Mouse (Mus musculus): ENCODE results near the gene Tmem104.

The Tmem104 gene

DNA sequence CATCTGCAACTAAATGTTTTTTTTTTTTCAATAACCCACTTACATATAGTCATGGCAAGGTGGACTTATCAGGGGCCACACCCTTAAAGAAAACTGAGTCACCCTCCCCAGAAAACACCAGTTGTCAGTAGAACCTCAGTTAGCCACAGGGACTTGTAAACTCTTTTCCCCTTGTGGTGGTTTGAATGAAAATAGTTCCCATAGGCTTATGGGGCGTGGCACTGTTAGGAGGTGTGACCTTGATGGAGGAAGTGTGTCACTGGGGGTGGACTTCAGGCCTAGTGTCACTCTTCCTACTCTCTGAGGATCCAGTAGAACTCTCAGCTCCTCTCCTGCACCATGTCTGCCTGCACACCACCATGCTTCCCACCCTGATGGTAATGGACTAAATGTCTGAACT lies 92.4 kb downstream of the Tmem104 start:
- DNase-seq (ENCODE audit: low spot score in 2 of 2) = no peak

DNA sequence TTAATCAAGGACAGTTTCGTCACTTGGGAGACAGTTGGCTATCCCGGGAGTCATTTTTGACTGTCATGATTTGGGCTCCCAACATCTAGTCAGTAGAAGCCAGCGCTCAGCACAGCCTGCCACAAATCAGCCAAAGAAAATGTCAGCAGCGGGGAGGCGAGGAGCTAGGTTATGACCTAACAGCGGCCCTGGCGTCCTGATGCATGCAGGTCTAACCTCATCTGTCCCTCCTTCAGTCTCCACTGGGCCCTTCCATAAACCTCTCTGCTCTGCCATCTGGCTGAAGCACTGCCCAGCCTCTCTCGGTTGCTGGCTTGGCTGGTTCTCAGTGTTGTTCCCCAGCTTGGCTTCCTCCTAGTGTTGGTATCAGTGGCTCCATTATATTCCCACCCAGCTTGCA lies 95.0 kb downstream of the Tmem104 start:
- DNase-seq (ENCODE audit: low spot score in 2 of 2) = no peak

DNA sequence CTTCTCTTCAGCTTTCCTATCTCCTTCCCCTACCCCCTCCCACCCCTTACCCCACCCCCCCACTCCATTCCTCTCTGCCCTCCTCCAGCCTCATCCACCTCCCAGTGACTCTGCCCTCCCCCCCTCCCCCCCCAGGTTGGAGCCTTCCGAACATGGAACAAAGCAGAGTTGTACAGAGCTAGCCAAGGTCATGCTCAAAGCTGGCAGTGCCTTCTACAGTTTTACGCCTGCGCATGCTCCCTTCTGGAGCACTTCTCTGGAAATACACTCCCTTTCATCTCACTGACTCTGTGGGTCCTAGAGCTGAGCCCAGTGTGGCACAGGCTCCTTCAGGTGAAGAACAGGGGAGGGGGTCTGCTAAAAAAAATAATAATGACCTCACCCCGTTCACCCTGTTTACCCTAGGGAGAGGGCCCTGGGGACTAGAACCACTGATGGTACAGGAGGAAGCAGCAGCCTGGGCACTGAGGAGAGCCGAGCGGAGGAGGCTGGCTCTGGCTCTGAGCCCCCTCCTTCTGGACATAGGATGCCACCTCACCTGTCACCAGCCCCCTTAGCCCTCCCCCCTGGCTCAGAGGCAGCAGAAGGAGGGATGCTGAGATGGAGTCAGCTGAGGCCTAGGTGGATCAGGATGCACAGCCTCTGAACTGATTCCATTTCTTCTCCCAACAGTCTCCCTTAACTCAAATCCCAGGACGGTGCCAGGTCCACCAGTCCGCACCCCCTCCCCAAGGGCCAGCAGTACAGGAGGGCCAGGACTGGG lies 95.6 kb downstream of the Tmem104 start:
- DNase-seq (ENCODE audit: low spot score in 2 of 2) = no peak

GRCm38 (mm10) chr11:115283486-115283765 lies 96.1 kb downstream of the Tmem104 start:
- no peak for DNase-seq (ENCODE audit: low spot score in 2 of 2)

- DNase-seq (ENCODE audit: low spot score in 2 of 2) = no peak
Observed at GRCm38 (mm10) chr11:115283891-115284620, 96.8 kb downstream of the Tmem104 start.

DNA sequence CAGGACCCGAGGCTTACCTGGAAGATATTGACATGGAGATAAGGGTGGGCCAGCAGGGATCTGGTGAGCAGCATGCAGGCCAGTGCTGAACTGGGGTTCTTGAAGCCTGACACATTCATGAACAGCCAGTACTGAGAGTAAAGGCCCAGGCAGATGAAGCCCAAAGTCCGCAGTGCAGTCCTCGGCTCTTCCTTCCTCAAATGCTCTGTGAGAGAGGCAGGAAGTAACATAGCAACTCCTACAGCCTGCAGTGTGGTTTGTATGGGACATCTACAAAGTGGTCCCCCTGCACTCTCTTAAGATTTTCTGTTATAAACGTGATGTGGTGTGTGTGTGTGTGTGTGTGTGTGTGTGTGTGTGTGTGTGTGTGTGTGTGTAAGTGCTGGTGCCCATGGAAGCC lies 98.0 kb downstream of the Tmem104 start:
- DNase-seq (ENCODE audit: low spot score in 2 of 2) = no peak

GRCm38 (mm10) chr11:115286201-115286993 lies 99.1 kb downstream of the Tmem104 start:
- DNase-seq (ENCODE audit: low spot score in 2 of 2) = no peak

GRCm38 (mm10) chr11:115287386-115287785 lies 100.1 kb downstream of the Tmem104 start:
- DNase-seq (ENCODE audit: low spot score in 2 of 2) = no peak

DNA sequence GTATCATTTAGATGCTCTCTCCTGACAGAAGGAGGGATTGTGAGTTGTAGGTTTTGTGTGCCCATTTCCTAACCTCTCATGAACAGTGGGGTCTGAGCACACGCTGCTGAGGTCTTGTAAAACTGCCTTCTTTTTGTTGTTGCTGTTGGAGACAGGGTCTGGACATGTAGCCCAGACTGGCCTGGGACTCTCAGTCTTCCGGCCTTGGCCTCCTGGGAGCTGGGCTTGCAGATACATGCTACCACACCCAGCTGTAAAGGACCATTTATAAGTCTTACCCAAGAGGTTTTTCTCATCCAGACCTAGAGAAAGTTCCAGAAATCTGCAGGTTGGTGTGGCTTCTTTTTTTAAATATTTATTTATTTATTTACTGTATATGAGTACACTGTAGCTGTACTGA lies 101.0 kb downstream of the Tmem104 start:
- DNase-seq (ENCODE audit: low spot score in 2 of 2) = no peak

- DNase-seq (ENCODE audit: low spot score in 2 of 2) = no peak
Observed at GRCm38 (mm10) chr11:115289885-115290284, 102.6 kb downstream of the Tmem104 start.

DNA sequence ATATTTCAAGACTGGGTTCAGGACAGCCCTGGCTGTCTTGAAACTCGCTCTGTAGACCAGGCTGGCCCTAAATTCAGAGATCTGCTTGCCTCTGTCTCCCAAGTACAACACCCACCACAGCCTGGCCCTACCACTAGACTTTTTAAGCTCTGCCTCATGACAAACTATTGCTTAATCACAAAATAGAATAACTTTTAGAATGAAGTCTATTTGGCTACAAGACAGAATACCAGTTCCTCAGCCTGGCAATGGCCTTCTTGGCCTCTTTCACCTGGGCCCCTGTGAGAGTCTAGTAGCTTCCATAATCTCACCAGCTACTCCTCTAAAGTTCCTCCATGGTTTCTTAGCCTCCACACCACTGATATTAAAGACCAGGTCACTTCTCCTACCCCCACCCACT lies 103.0 kb downstream of the Tmem104 start:
- DNase-seq (ENCODE audit: low spot score in 2 of 2) = no peak

DNA sequence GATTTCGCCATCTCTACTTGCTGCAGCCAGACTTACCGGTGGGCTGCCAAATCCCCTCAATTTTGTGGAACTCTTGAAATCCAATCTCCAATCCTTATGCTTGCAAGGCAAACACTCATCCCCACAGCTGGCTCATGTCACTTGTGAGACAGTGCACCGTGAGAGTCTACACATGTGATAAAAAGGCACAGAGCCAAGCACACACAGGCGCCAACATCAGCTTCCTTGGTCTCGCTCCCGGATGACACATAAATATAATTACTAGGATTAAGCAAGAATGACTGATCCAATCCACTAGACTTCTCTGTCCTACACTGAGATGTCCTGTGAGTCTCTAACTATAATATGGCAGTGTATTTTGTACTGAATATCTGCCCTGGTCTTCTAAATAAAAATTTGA lies 103.6 kb downstream of the Tmem104 start:
- no peak for DNase-seq (ENCODE audit: low spot score in 2 of 2)

DNA sequence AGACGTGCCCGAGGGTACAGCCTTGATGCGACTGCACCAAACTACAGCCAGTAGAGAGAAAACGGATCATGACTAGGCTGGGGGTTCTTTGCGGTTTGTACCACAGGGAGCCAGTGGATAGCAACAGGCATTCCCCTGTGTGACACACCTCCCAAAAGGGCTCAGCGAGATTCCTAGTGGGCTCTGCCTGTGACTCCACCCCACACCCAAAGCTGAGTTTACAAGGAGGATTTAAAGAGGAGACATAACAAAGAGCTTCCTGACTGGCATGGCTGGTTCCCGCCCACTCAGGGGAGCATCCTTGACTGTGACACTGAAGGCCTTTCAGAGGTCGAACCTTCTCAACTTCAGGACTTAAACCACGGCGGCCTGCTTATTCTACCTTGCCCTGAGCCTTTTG lies 104.2 kb downstream of the Tmem104 start:
- DNase-seq (ENCODE audit: low spot score in 2 of 2) = no peak

GRCm38 (mm10) chr11:115292631-115293375 lies 105.5 kb downstream of the Tmem104 start:
- no peak for DNase-seq (ENCODE audit: low spot score in 2 of 2)

GRCm38 (mm10) chr11:115295939-115296338 lies 108.7 kb downstream of the Tmem104 start:
- no peak for DNase-seq (ENCODE audit: low spot score in 2 of 2)
